Mouse (Mus musculus) ES-E14 (cell line): ENCODE data around the gene Cars2.

Experiments
- CHD2 ChIP-seq: IDR thresholded peaks from 2 replicates; pipeline ENCODE4 v1.6.1; 2014; ENCODE audit warnings: mild to moderate bottlenecking, low read depth, low read length, inconsistent platforms
- HCFC1 ChIP-seq: IDR thresholded peaks from 2 replicates; pipeline ENCODE4 v1.6.1; 2012; ENCODE audit warnings: low read length, inconsistent platforms, borderline replicate concordance; ENCODE audit not compliant: insufficient read depth
- ZC3H11A ChIP-seq: IDR thresholded peaks from 2 replicates; pipeline ENCODE4 v1.6.1; 2012; ENCODE audit warnings: low read depth, mild to moderate bottlenecking, inconsistent platforms, low read length, borderline replicate concordance
- ZNF384 ChIP-seq: IDR thresholded peaks from 2 replicates; pipeline ENCODE4 v1.6.1; 2012; ENCODE audit warnings: low read depth, low read length, inconsistent platforms

- TF ChIP-seq HCFC1 (no peak), ZC3H11A (no peak), ZNF384 (no peak), CHD2 (no peak)
Measured at GRCm38 (mm10) chr8:11508880-11509279, 41.7 kb downstream of the Cars2 start.
